Mouse (Mus musculus) G1E (cell line): ENCODE results near the gene March8.

Source experiments
- CTCF ChIP-seq: IDR thresholded peaks from 2 replicates; pipeline ENCODE4 v1.5.1; 2012; ENCODE audit warnings: low read depth, low read length, inconsistent platforms, mixed read lengths
- POLR2AphosphoS5 ChIP-seq: IDR thresholded peaks from 2 replicates; pipeline ENCODE4 v1.6.1; 2012; ENCODE audit warnings: low read depth, low read length, inconsistent platforms; ENCODE audit not compliant: insufficient replicate concordance

GRCm38 (mm10) chr6:116420271-116420670 lies 82.4 kb downstream of the March8 start:
- no peak for TF ChIP-seq CTCF
- TF ChIP-seq POLR2AphosphoS5: no peak
